Mouse (Mus musculus) myocyte (in vitro differentiated cells): ENCODE results near the gene Slc15a3. TPM values are rescaled to one million over a fixed set of nuclear protein-coding genes. Genes with fewer than 3 reads are reported as not detected.
A peak's percentile ranks its signal among the peaks of the same experiment; 100 is the strongest.

Experiments
- H3K27me3 ChIP-seq: one replicate; pipeline ENCODE4 v1.6.1; 2011; ENCODE audit not compliant: control insufficient read depth, insufficient read depth, insufficient read length
- H3K36me3 ChIP-seq: one replicate; pipeline ENCODE4 v1.6.1; 2011; ENCODE audit not compliant: control insufficient read depth, insufficient read depth
- H3K4me2 ChIP-seq: one replicate; pipeline ENCODE4 v1.6.1; 2011; ENCODE audit warnings: low read depth, control low read depth
- H3K4me3 ChIP-seq: one replicate; pipeline ENCODE4 v1.5.1; 2011; ENCODE audit warnings: mild to moderate bottlenecking, control low read depth, moderate library complexity
- H3K79me2 ChIP-seq: one replicate; pipeline ENCODE4 v1.6.1; 2011; ENCODE audit not compliant: control insufficient read depth, insufficient read depth
- H3ac ChIP-seq: one replicate; pipeline ENCODE4 v1.6.1; 2011; ENCODE audit not compliant: control insufficient read depth, insufficient read length
- CEBPB ChIP-seq: IDR thresholded peaks from 2 replicates; pipeline ENCODE4 v1.6.1; 2011; ENCODE audit warnings: mild to moderate bottlenecking, moderate library complexity; ENCODE audit not compliant: poor library complexity, insufficient read depth, severe bottlenecking
- E2F4 ChIP-seq: IDR thresholded peaks from one replicate; pipeline ENCODE4 v1.6.1; 2011; ENCODE audit warnings: mild to moderate bottlenecking, control low read depth, moderate library complexity; ENCODE audit not compliant: insufficient read depth
- MAX ChIP-seq: IDR thresholded peaks from one replicate; pipeline ENCODE4 v1.6.1; 2011; ENCODE audit warnings: low read depth, mild to moderate bottlenecking, control low read depth
- MYOD1 ChIP-seq, 3 experiments: IDR thresholded peaks; one replicate each; pipeline ENCODE4 v1.6.1; 2011; ENCODE audit warnings: control low read depth in 2 of 3, low read depth in 2 of 3, mild to moderate bottlenecking in 2 of 3, moderate library complexity in 1 of 3; ENCODE audit not compliant: insufficient read length in 2 of 3, control insufficient read depth in 1 of 3
- MYOG ChIP-seq, 3 experiments: IDR thresholded peaks; one replicate each; pipeline ENCODE4 v1.6.1; 2011; ENCODE audit warnings: control low read depth in 2 of 3, low read depth in 2 of 3, mild to moderate bottlenecking in 2 of 3; ENCODE audit not compliant: insufficient read length in 2 of 3, control insufficient read depth in 1 of 3, insufficient read depth in 1 of 3
- POLR2A ChIP-seq: IDR thresholded peaks from one replicate; pipeline ENCODE4 v1.6.1; 2011; ENCODE audit warnings: low read depth, mild to moderate bottlenecking, control low read depth, moderate library complexity; ENCODE audit not compliant: insufficient read length
- POLR2AphosphoS2 ChIP-seq: IDR thresholded peaks from one replicate; pipeline ENCODE4 v1.6.1; 2011; ENCODE audit warnings: low read depth, control low read depth; ENCODE audit not compliant: insufficient read length
- REST ChIP-seq: IDR thresholded peaks from one replicate; pipeline ENCODE4 v1.6.1; 2011; ENCODE audit warnings: mild to moderate bottlenecking, control low read depth, moderate library complexity; ENCODE audit not compliant: insufficient read depth, insufficient read length
- TCF12 ChIP-seq: IDR thresholded peaks from one replicate; pipeline ENCODE4 v1.6.1; 2011; ENCODE audit warnings: mild to moderate bottlenecking, control low read depth; ENCODE audit not compliant: poor library complexity, insufficient read depth, severe bottlenecking
- TCF3 ChIP-seq: IDR thresholded peaks from one replicate; pipeline ENCODE4 v1.6.1; 2011; ENCODE audit warnings: low read depth, control low read depth; ENCODE audit not compliant: insufficient read length
- USF1 ChIP-seq: IDR thresholded peaks from one replicate; pipeline ENCODE4 v1.6.1; 2011; ENCODE audit warnings: low read depth, mild to moderate bottlenecking, control low read depth, moderate library complexity
- polyA plus RNA-seq: library from polyadenylated mRNA; unstranded; fragments of >200 nt; fragmentation: generic; extraction: Trizol; gene quantifications from one replicate; pipeline ENCODE4 v1.2.1, GENCODE M21; 2012; ENCODE audit warnings: missing spikeins

Gene Slc15a3
- polyA plus RNA-seq, 1 experiment: 0.02 TPM

DNA sequence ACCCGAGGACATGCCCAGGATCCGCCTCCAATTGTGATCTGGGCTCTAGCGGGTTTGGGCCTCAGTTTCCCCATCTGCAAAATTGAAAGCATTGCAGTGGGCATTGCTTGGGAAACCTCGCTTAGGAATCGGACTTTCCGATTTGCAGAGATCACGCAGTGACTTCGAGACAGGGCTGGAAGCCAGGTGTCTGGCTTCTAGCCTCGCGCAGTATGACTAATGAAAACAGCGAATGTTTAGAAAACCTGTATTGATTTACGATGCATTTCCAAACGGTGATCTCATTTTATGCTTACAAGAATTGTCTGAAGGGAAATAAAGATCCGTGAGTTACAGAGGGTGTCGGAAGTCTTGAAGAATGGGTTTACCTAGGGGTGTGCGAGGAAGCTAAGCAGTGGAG, 56.2 kb downstream of the Slc15a3 start:
- Histone ChIP-seq H3ac (peak overlapping the region; percentile 80), H3K27me3 (no peaks in the 10 kb centered on the region), H3K4me3 (peak overlapping the region; percentile 84), H3K4me2 (peak overlapping the region; percentile 98), H3K36me3 (peaks cover 24% of the 10 kb centered on the region), H3K79me2 (peaks cover 35% of the 10 kb centered on the region)
- TF ChIP-seq MYOD1 (IDR thresholded peaks at IDR 0.05; ENCODE audit: control insufficient read depth in 1 of 3, insufficient read length in 2 of 3, low read depth in 2 of 3) (no peak), CEBPB (no peak), MAX (no peak)

DNA sequence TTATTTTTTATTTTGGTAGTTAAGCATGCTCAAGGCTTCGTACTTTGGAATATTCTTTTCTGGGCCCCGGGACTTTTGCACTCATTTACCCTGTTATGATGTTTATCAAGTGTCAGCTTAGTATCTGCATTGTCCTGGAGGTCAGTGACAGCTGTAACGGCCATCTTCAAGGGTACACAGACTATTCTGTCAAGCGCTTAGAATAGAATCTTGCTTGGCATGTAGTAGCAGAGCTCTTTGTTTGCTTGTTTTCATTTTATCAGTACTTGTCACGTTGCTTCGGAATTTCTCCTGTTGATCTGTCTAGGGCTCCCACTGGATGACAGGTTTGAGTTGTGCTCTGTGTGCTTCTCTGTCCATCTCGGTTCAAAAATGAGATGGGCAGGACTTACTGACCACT, 57.3 kb downstream of the Slc15a3 start:
- Histone ChIP-seq H3K27me3 (no peaks in the 10 kb centered on the region), H3ac (no peak overlapping the region), H3K4me2 (peak overlapping the region; percentile 98), H3K4me3 (peak overlapping the region; percentile 84), H3K36me3 (peaks cover 36% of the 10 kb centered on the region), H3K79me2 (peaks cover 35% of the 10 kb centered on the region)
- TF ChIP-seq MYOG (IDR thresholded peaks at IDR 0.05; ENCODE audit: control insufficient read depth in 1 of 3, insufficient read depth in 1 of 3, insufficient read length in 2 of 3, low read depth in 2 of 3) (peak in 1 of 3 experiments; percentile 40), POLR2A (no peak), MAX (no peak), TCF3 (no peak), USF1 (no peak), E2F4 (no peak)

GRCm38 (mm10) chr19:10897491-10897890, 58.0 kb downstream of the Slc15a3 start:
- Histone ChIP-seq H3K4me2 (peak overlapping the region; percentile 98), H3K36me3 (peaks cover 42% of the 10 kb centered on the region)

GRCm38 (mm10) chr19:10900315-10900714, 60.8 kb downstream of the Slc15a3 start:
- H3K36me3 ChIP-seq: peaks cover 61% of the 10 kb centered on the region
- H3K27me3 ChIP-seq: no peaks in the 10 kb centered on the region
- peaks cover 34% of the 10 kb centered on the region for H3K79me2 ChIP-seq
- H3K4me2 ChIP-seq: no peak overlapping the region
- H3ac ChIP-seq: no peak overlapping the region
- TF ChIP-seq MYOG (IDR thresholded peaks at IDR 0.05; ENCODE audit: control insufficient read depth in 1 of 3, insufficient read depth in 1 of 3, insufficient read length in 2 of 3, low read depth in 2 of 3) (no peak), TCF12 (no peak), POLR2A (no peak), REST (no peak), TCF3 (no peak), E2F4 (no peak), POLR2AphosphoS2 (no peak)
- H3K4me3 ChIP-seq: no peak overlapping the region

More at GRCm38 (mm10) chr19:10897491-10897890, 58.0 kb downstream of the Slc15a3 start:
- Histone ChIP-seq H3K79me2 (peaks cover 35% of the 10 kb centered on the region), H3ac (no peak overlapping the region), H3K27me3 (no peaks in the 10 kb centered on the region), H3K4me3 (no peak overlapping the region)
- TF ChIP-seq POLR2A (no peak), CEBPB (no peak), MYOG (IDR thresholded peaks at IDR 0.05; ENCODE audit: control insufficient read depth in 1 of 3, insufficient read depth in 1 of 3, insufficient read length in 2 of 3, low read depth in 2 of 3) (no peak)

DNA sequence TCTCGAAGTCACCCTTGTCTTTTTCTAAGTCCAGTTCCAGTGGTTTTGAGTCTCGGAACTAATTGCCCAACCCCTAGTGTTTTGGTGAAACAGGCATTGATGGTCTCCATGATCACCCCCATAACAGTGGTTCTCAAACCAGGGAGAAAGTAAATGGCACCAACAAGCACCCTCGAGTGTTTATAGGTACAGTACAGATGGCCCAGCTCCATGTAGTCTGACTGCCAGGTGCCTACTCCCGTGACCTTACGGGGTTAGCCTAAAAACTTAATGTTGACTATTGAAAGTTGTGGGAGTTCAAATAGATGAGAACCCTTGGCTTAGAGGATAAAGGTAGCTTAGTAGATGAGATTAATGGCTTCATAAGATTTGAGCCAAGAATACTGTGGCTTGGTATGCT, 61.5 kb downstream of the Slc15a3 start:
- Histone ChIP-seq H3K27me3 (no peaks in the 10 kb centered on the region), H3K4me2 (no peak overlapping the region), H3K79me2 (peaks cover 27% of the 10 kb centered on the region), H3ac (no peak overlapping the region), H3K4me3 (no peak overlapping the region), H3K36me3 (peaks cover 61% of the 10 kb centered on the region)
- TF ChIP-seq MYOD1 (IDR thresholded peaks at IDR 0.05; ENCODE audit: control insufficient read depth in 1 of 3, insufficient read length in 2 of 3, low read depth in 2 of 3): no peak
- no peak for TF ChIP-seq POLR2A
- no peak for TF ChIP-seq TCF3
- no peak for TF ChIP-seq CEBPB
- no peak for TF ChIP-seq USF1

DNA sequence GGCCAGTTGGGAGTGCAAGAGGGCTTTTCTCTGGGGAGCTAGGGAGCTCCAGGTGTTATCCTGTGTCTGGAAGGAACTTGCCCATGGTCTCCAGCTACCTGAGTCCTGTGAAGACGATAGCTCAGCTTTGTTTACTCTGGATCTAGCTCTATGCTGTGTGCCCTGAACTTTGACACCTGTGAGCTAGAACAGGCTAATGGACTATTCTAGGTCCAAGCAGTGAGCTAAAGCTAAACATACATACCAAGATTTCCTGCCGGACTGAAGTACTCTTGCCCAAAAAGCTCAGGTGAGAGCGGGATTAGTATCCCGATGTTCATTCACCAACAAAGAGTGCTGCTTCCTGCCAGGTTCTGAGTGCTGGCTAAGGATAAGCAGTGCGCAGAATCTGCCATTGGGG, 65.0 kb downstream of the Slc15a3 start:
- H3ac ChIP-seq: no peak overlapping the region
- no peak for TF ChIP-seq MAX

More for the DNA sequence above, 65.0 kb downstream of the Slc15a3 start:
- Histone ChIP-seq H3K4me3 (no peak overlapping the region), H3K27me3 (no peaks in the 10 kb centered on the region), H3K36me3 (peaks cover 56% of the 10 kb centered on the region), H3K4me2 (no peak overlapping the region), H3K79me2 (no peaks in the 10 kb centered on the region)
